In the genomic region with DNA sequence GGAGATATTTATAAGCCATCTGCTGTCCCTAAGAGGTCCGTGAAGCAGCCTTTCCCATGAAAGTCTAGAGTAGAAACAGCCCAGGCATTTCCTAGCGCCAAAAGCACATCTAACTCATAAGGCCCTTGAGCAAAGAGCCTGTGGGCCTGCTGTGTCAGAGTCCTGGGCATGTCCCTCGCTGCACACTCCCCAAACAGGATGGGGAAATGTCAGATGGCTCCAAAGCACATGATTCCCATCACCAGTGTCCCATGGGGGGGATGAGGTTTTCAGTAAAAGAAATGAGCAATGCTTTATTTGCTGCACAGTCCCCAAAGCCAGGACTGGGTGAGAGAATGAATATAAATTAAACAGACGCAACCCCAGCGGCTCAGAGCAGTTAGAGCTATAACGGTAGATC, we compare ENCODE assay signal across 12 mouse cellular contexts. TPM values are rescaled to one million over a fixed set of nuclear protein-coding genes. Genes with fewer than 3 reads are reported as not detected.
DNase-seq lines count a peak whose midpoint lies in the region; ATAC-seq and TF ChIP-seq lines count a peak whose summit lies in the region.
"Had no signal": no experiment of that assay in that cellular context is flagged by ENCODE, and none has a peak within 500 bp of the region (broad histone marks: within the 10 kb centered on the region; RNA-seq: fewer than 3 reads in every experiment).

No protein-coding gene starts in this region.

- H3K27ac ChIP-seq in stomach, embryonic 15.5 days: no peak overlapping the region
- no peak overlapping the region for H3K27ac ChIP-seq in stomach, postnatal 0 days (replicated peaks)
- 0 out of 2 replicates have a peak overlapping the region, but pooled peaks have one; percentile 40 for H3K27ac ChIP-seq in kidney, embryonic 16.5 days (ENCODE audit: low read length)
- H3K27ac ChIP-seq in neural tube, embryonic 15.5 days (replicated peaks): no peak overlapping the region
- H3K27ac ChIP-seq in thymus, adult 2 months (ENCODE audit: control insufficient read depth, insufficient read depth, low read length): no peak overlapping the region
- no peak overlapping the region for H3K27ac ChIP-seq in liver, embryonic 11.5 days (ENCODE audit: low read depth, low read length)
- H3K27ac ChIP-seq: forebrain, embryonic 10.5 days; heart, embryonic 15.5 days had no signal

- H3K36me3 ChIP-seq in stomach, embryonic 15.5 days: 0 out of 2 replicates have a peak, but pooled peaks cover 3% of the 10 kb centered on the region
- 0 out of 2 replicates have a peak, but pooled peaks cover 2% of the 10 kb centered on the region for H3K36me3 ChIP-seq in stomach, postnatal 0 days (ENCODE audit: control insufficient read depth, insufficient read depth, low read length)
- no peaks in the 10 kb centered on the region for H3K36me3 ChIP-seq in kidney, embryonic 16.5 days (ENCODE audit: insufficient read depth, low read length)
- no peaks in the 10 kb centered on the region for H3K36me3 ChIP-seq in neural tube, embryonic 15.5 days
- no peaks in the 10 kb centered on the region for H3K36me3 ChIP-seq in thymus, adult 2 months (ENCODE audit: control insufficient read depth, insufficient read depth, low read length)
- no peaks in the 10 kb centered on the region for H3K36me3 ChIP-seq in liver, embryonic 11.5 days (ENCODE audit: control insufficient read depth, insufficient read depth, low read length)
- H3K36me3 ChIP-seq: forebrain, embryonic 10.5 days; heart, embryonic 15.5 days had no signal

- DNase-seq in embryo, embryonic 11 days: peak; percentile 17
- no peak for DNase-seq in embryo, embryonic 9.5 days (ENCODE audit: extremely low spot score)
- DNase-seq in stomach, postnatal 0 days (ENCODE audit: low spot score): no peak
- no peak for DNase-seq in thymus, adult 2 months
- DNase-seq in liver, embryonic 11.5 days (ENCODE audit: low spot score): no peak
- DNase-seq: adrenal gland, postnatal 36 days; cerebellum, postnatal 25 days had no signal

- no peaks in the 10 kb centered on the region for H3K27me3 ChIP-seq in stomach, embryonic 15.5 days (replicated peaks)
- H3K27me3 ChIP-seq in stomach, postnatal 0 days (ENCODE audit: control insufficient read depth, insufficient read depth, low read length): no peaks in the 10 kb centered on the region
- no peaks in the 10 kb centered on the region for H3K27me3 ChIP-seq in kidney, embryonic 16.5 days (ENCODE audit: insufficient read depth, low read length)
- no peaks in the 10 kb centered on the region for H3K27me3 ChIP-seq in neural tube, embryonic 15.5 days (replicated peaks)
- no peaks in the 10 kb centered on the region for H3K27me3 ChIP-seq in thymus, adult 2 months (ENCODE audit: control insufficient read depth, insufficient read depth, low read length)
- no peaks in the 10 kb centered on the region for H3K27me3 ChIP-seq in liver, embryonic 11.5 days (replicated peaks; ENCODE audit: control insufficient read depth, insufficient read depth, low read length)
- H3K27me3 ChIP-seq: heart, embryonic 15.5 days had no signal

- H3K4me3 ChIP-seq in stomach, embryonic 15.5 days (replicated peaks): no peak overlapping the region
- no peak overlapping the region for H3K4me3 ChIP-seq in stomach, postnatal 0 days (ENCODE audit: low read depth, low read length)
- no peak overlapping the region for H3K4me3 ChIP-seq in kidney, embryonic 16.5 days (ENCODE audit: low read length)
- H3K4me3 ChIP-seq in neural tube, embryonic 15.5 days (replicated peaks): no peak overlapping the region
- H3K4me3 ChIP-seq in thymus, adult 2 months (ENCODE audit: control insufficient read depth, insufficient read depth, low read length): no peak overlapping the region
- H3K4me3 ChIP-seq in liver, embryonic 11.5 days (ENCODE audit: low read depth, low read length): no peak overlapping the region
- H3K4me3 ChIP-seq: forebrain, embryonic 10.5 days; heart, embryonic 15.5 days had no signal

- H3K4me1 ChIP-seq in stomach, embryonic 15.5 days: no peaks in the 10 kb centered on the region
- H3K4me1 ChIP-seq in stomach, postnatal 0 days (replicated peaks; ENCODE audit: control insufficient read depth, insufficient read depth): no peaks in the 10 kb centered on the region
- peaks cover 11% of the 10 kb centered on the region for H3K4me1 ChIP-seq in kidney, embryonic 16.5 days (ENCODE audit: insufficient read depth, low read length)
- H3K4me1 ChIP-seq in neural tube, embryonic 15.5 days: peaks cover 5% of the 10 kb centered on the region
- no peaks in the 10 kb centered on the region for H3K4me1 ChIP-seq in thymus, adult 2 months (replicated peaks; ENCODE audit: control insufficient read depth, insufficient read depth, low read length)
- no peaks in the 10 kb centered on the region; the same call in 1 of the 2 replicates for H3K4me1 ChIP-seq in liver, embryonic 11.5 days (replicated peaks; ENCODE audit: control insufficient read depth, insufficient read depth, low read length)
- H3K4me1 ChIP-seq: heart, embryonic 15.5 days had no signal

- TF ChIP-seq CTCF in stomach, postnatal 0 days (IDR thresholded peaks at IDR 0.05; ENCODE audit: low read depth): no peak
- TF ChIP-seq CTCF in thymus, adult 2 months (IDR thresholded peaks at IDR 0.05; ENCODE audit: borderline replicate concordance, control insufficient read depth, extremely low read depth, insufficient read depth, low read length, poor library complexity): no peak

- H3K9me3 ChIP-seq in stomach, embryonic 15.5 days: no peaks in the 10 kb centered on the region
- no peaks in the 10 kb centered on the region for H3K9me3 ChIP-seq in stomach, postnatal 0 days (ENCODE audit: control insufficient read depth, low read length)
- H3K9me3 ChIP-seq in kidney, embryonic 16.5 days (ENCODE audit: low read length): no peaks in the 10 kb centered on the region; the same call in 1 of the 2 replicates
- no peaks in the 10 kb centered on the region for H3K9me3 ChIP-seq in neural tube, embryonic 15.5 days (replicated peaks)
- H3K9me3 ChIP-seq in liver, embryonic 11.5 days (ENCODE audit: control insufficient read depth, low read length): no peaks in the 10 kb centered on the region
- H3K9me3 ChIP-seq: forebrain, embryonic 10.5 days; heart, embryonic 15.5 days had no signal

- TF ChIP-seq EP300 in stomach, postnatal 0 days (optimal IDR thresholded peaks at IDR 0.05): no peak

- 50% methylated on average over 6 of the region's 6 CpGs for WGBS in stomach, embryonic 15.5 days
- 53% methylated on average over 6 of the region's 6 CpGs for whole genome bisulfite sequencing in stomach, postnatal 0 days
- WGBS in kidney, embryonic 16.5 days: 57% methylated on average over 6 of the region's 6 CpGs
- WGBS in neural tube, embryonic 15.5 days: 27% methylated on average over 6 of the region's 6 CpGs
- WGBS in thymus, adult 2 months: 92% methylated on average over 6 of the region's 6 CpGs
- 80% methylated on average over 6 of the region's 6 CpGs for WGBS in liver, embryonic 11.5 days

- peak; percentile 14; the same call in 1 of the 2 replicates for ATAC-seq in stomach, embryonic 15.5 days (ENCODE audit: insufficient read depth, low FRiP score, low read depth)
- ATAC-seq in stomach, postnatal 0 days (ENCODE audit: low FRiP score, low TSS enrichment): no peak
- no peak; the same call in 1 of the 2 replicates for ATAC-seq in kidney, embryonic 16.5 days (ENCODE audit: low FRiP score, low TSS enrichment)
- ATAC-seq in neural tube, embryonic 15.5 days (ENCODE audit: low FRiP score): 0 out of 2 replicates have a peak, but pooled peaks have one; percentile 32
- no peak for ATAC-seq in liver, embryonic 11.5 days (replicated peaks; ENCODE audit: low FRiP score)

- H3K4me2 ChIP-seq in stomach, embryonic 15.5 days: no peak overlapping the region
- no peak overlapping the region for H3K4me2 ChIP-seq in stomach, postnatal 0 days (replicated peaks; ENCODE audit: low read depth)
- H3K4me2 ChIP-seq in kidney, embryonic 16.5 days (replicated peaks; ENCODE audit: low read depth, low read length): no peak overlapping the region
- H3K4me2 ChIP-seq in neural tube, embryonic 15.5 days: no peak overlapping the region
- no peak overlapping the region for H3K4me2 ChIP-seq in liver, embryonic 11.5 days
- H3K4me2 ChIP-seq: heart, embryonic 15.5 days had no signal

- H3K9ac ChIP-seq in stomach, embryonic 15.5 days: no peak overlapping the region
- no peak overlapping the region for H3K9ac ChIP-seq in stomach, postnatal 0 days (ENCODE audit: low read length)
- no peak overlapping the region for H3K9ac ChIP-seq in kidney, embryonic 16.5 days (replicated peaks; ENCODE audit: low read length)
- H3K9ac ChIP-seq in neural tube, embryonic 15.5 days (replicated peaks): no peak overlapping the region
- H3K9ac ChIP-seq in liver, embryonic 11.5 days (ENCODE audit: low read depth, low read length): no peak overlapping the region
- H3K9ac ChIP-seq: heart, embryonic 15.5 days had no signal

- TF ChIP-seq POLR2A in thymus, adult 2 months (IDR thresholded peaks at IDR 0.05; ENCODE audit: control insufficient read depth, extremely low read depth, insufficient read depth, low read length, poor library complexity): no peak

RNA-seq across cellular contexts. Expression of gene Ddr2, which starts 54.3 kb away (rescaled TPM):
- polyA plus RNA-seq in stomach, embryonic 15.5 days (2015; fragmentation: Nextera tagmentation; extraction: Ambion mirVana): 47.4 and 48.6 TPM in 2 replicates
- 22.9 and 25.8 TPM in 2 replicates for polyA plus RNA-seq in stomach, postnatal 0 days (2015; fragmentation: Nextera tagmentation; extraction: Ambion mirVana)
- polyA plus RNA-seq in kidney, embryonic 16.5 days (2015; fragmentation: Nextera tagmentation; extraction: Ambion mirVana): 33.1 and 35.7 TPM in 2 replicates
- 8.4 and 10.6 TPM in 2 replicates for polyA plus RNA-seq in neural tube, embryonic 15.5 days (2015; fragmentation: Nextera tagmentation; extraction: Ambion mirVana)
- 3.6 and 4.2 TPM in 2 replicates for polyA plus RNA-seq in thymus, adult 2 months (2012; rRNA removed)
- 7.1 and 9.8 TPM in 2 replicates for polyA plus RNA-seq in liver, embryonic 11.5 days (2014; fragmentation: Nextera tagmentation; extraction: Ambion mirVana)

Comparison
In these comparisons a context has a peak if more than half of its experiments do, and no peak if none do; other contexts are left out.
1. ATAC-seq: peak in stomach, embryonic 15.5 days (single experiment) and neural tube, embryonic 15.5 days (single experiment); none in stomach, postnatal 0 days (single experiment), kidney, embryonic 16.5 days (single experiment) and liver, embryonic 11.5 days (single experiment).